Mouse (Mus musculus): Measurements from ENCODE around the gene Colec11.

The Colec11 gene

GRCm38 (mm10) chr12:28598526-28598991 is 24.6 kb downstream of the Colec11 start:
- no peak for DNase-seq

- DNase-seq: no peak
These were observed 25.1 kb downstream of the Colec11 start for GRCm38 (mm10) chr12:28598110-28598509.

- DNase-seq: no peak
These were observed 25.5 kb downstream of the Colec11 start for GRCm38 (mm10) chr12:28597699-28598098.

- no peak for DNase-seq
These were observed 26.3 kb downstream of the Colec11 start for GRCm38 (mm10) chr12:28596851-28597250.

DNA sequence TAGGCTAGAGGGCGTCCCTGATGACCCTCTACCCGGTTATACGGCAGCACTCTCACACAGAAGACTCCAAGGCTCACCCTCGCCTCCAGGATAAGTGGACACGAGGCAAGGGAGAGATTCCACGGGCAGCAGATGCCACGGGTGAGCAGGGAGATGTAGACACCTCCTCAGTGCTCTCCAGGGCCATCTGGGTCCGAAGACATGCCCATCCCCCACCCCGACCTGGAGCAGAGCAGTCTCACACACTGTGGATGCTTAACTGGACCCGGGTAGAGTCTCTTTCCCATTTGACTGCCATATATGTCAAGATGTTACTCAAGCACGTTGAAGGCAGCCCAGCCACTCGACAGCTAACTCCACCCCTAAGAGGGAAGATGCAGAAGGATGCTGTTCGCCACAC is 32.7 kb downstream of the Colec11 start:
- DNase-seq: peak; percentile 31 to 67

- DNase-seq: peak; percentile 96
These were observed 33.9 kb downstream of the Colec11 start for GRCm38 (mm10) chr12:28589090-28589868.

DNA sequence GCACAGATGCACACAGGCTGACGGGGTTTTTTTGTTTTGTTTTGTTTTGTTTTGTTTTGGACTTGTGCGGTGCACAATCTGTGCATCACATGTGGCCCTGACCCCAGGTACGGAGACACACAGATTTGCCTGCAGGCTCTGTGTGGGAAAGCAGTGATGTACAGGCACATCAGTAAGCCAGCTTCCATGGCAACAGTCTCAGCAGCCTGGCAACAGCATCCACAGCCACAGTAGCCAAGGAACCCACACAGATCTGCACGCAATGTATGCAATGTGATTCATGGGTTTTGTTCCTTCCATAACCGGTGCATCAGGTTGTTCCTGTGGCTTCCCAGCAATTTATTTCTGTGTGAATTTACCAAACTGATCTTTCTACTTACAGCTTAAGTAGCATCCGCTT is 35.2 kb downstream of the Colec11 start:
- DNase-seq: no peak

- peak in 1 of 2 experiments; percentile 63 for DNase-seq
These were observed 39.1 kb downstream of the Colec11 start for GRCm38 (mm10) chr12:28584036-28584435.

- no peak for DNase-seq
These were observed 40.8 kb downstream of the Colec11 start, which contains the start of gene Allc for GRCm38 (mm10) chr12:28582423-28582822. Gene Allc (minus strand): TSS chr12:28582523.

DNA sequence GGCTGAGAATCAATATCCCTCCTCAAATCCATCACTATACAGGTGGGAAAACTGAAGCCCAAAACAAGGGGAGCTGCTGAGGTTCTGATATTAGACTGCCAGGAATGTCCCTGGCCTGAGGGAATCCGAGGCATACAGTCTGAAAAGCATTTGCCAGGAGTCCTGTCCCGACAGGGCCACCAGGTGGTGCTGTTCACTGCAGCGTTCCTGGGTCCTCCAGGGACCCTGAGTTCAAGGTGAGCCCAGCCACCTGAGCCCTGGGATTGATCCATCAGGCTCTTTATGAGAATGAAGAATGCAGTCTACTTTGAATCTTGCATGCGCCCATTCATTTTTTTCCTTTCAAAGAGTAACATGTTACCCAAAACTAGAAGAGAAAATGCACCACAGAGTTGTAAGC is 44.0 kb downstream of the Colec11 start:
- DNase-seq: peak in 1 of 2 experiments; percentile 46

GRCm38 (mm10) chr12:28578147-28578546 is 45.0 kb downstream of the Colec11 start:
- peak in 1 of 2 experiments; percentile 31 for DNase-seq

DNA sequence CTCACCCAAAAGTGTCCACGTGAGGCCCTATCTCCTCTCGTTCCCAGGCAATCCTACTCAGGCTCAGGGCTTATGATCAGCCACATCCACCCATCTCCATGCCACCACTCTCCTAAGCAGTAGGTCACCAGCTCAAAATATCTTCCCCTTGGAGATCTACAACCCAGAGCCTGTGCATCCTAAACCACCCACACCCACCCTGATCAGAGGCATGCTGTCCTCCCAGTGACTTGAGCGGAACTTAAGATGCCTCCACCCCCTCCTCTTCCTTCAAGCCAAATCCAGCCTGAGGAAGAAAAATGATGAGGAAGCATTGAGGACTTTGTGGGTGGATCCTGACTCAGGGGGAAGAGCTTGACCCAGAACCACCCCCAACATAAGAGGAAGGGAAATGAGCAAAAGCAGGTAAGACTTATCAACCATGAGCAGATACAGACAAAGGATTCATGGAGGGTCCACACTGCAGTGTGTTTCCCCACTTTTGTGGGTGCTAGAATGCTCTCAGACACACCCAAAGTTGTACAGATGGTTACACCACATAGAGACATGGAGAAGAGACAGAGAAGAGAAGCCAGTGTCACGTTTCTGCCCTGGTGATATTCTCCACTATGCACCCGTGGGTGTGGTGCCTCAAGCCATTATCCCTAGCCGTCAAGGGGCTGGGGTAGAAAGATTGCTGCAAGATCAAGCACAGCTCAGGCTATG is 47.7 kb downstream of the Colec11 start:
- DNase-seq: no peak

DNA sequence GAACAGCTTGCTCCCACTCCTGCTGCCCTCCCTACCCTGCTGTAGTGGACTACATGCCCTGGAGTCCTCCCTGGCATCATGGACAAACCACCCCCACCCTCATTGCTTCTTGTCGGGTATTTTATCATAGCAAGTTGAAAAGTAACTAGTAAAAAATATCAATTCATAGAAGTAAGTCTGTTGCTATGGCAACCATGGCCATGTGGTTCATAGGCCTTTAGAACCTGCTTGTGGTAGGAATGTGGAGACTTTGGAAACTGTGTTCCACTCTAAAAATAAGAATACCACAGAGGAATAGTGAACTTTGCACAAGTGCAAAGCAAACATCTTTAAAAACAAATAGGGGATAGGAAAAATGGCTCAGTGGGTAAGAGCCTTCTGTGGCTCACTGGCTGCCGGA is 50.9 kb downstream of the Colec11 start:
- no peak for DNase-seq

DNA sequence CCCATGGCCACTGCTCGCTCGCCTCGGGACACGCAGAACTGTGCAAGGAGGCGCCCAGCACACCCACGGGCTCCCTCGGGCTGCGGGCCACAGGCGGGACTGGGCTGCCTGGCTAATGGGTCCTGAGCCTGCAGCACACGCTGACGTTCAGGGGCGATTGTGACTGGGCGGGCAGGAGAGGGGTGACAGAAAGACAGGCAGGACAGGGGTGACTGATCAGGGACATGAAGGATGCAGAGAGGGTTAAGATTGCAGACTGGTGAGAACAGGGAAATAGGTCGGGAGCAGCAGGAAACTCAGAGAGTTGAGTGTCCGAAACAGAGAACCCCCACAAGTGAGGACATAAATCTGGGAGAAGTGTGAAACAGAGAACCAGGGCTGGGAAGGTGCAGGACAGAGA is 70.9 kb downstream of the Colec11 start, which contains the start of gene Dcdc2c:
Dcdc2c (minus strand) TSS at position 101 of the 400 bp plus-strand sequence.
- DNase-seq: no peak

DNA sequence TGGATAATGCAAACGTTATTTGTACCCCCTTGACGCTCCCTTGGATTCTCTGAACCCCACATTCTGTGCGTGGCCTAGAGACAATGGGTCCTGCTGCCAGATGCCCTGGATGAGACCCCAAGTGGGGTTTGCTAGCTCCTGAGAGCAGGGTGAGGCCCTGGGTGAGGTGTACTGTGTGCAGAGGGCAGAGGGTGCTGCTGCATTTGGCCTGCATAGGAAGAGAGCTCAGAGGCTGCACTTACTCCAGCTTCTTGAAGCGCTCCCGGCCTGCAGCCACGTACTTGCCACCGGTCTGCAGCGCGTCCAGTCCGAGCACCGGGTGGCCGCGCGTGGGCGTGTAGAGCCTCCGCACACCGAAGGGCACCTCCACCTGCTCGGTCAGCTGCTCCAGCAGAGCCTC is 71.4 kb downstream of the Colec11 start:
- no peak for DNase-seq

DNA sequence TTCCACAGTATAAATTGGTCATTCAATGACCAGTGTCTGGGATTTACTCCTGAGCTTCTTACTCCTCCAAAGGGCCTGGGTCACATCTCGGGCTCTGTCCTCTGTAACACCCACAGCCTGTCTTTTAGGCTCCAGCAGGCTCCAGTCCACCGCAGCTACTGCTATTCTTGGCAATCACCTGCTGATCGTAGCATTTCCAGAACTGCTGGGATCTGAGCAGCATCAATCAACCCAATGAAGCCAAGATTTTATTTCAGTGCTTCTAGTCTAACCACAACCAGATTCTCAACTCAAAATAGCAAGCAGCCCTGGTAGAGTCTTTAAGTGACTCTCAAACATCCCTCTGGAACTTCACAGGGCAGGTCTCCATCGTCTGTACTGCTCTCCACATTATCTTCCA is 74.3 kb downstream of the Colec11 start:
- no peak for DNase-seq
